Comparison of ENCODE assay signal across 27 mouse cellular contexts in genomic region chr14:97068313-97068712, GRCm38 (mm10).
"Had no signal": no experiment of that assay in that cellular context is flagged by ENCODE, and none has a peak within 500 bp of the region (broad histone marks: within the 10 kb centered on the region; RNA-seq: fewer than 3 reads in every experiment).

No protein-coding gene starts in this region.

- ATAC-seq: hindbrain, embryonic 16.5 days; inflammation-experienced regulatory T-cells, adult 6 months; intestine, embryonic 15.5 days; intestine, postnatal 0 days; liver, embryonic 12.5 days had no signal

- H3K4me1 ChIP-seq: heart, embryonic 10.5 days; heart, embryonic 12.5 days; hindbrain, embryonic 10.5 days; hindbrain, embryonic 12.5 days; intestine, embryonic 15.5 days; limb, embryonic 13.5 days; limb, embryonic 15.5 days; liver, embryonic 12.5 days had no signal

- H3K4me3 ChIP-seq: gastrocnemius, adult 2 months; heart, embryonic 10.5 days; heart, embryonic 12.5 days; hindbrain, embryonic 10.5 days; hindbrain, embryonic 12.5 days; intestine, embryonic 15.5 days; layer of hippocampus, adult 2 months; limb, embryonic 13.5 days; limb, embryonic 15.5 days; liver, embryonic 12.5 days had no signal

- DNase-seq: gastrocnemius, adult 2 months; gastrocnemius, postnatal 10 days; gastrocnemius, postnatal 25 days; heart, adult 18-20 months; heart, postnatal 10 days; heart, postnatal 4 days; kidney, adult 18-20 months; kidney, adult 8-10 months; kidney, postnatal 10 days; kidney, postnatal 25 days; kidney, postnatal 4 days; layer of hippocampus, postnatal 36 days; left cerebral cortex, postnatal 4 days had no signal

- H3K9ac ChIP-seq: heart, embryonic 12.5 days; hindbrain, embryonic 12.5 days; hindbrain, embryonic 14.5 days; intestine, embryonic 15.5 days; limb, embryonic 13.5 days; limb, embryonic 15.5 days; liver, embryonic 12.5 days; liver, embryonic 14.5 days had no signal

- H3K27me3 ChIP-seq: heart, embryonic 12.5 days; hindbrain, embryonic 12.5 days; intestine, embryonic 15.5 days; limb, embryonic 13.5 days; limb, embryonic 15.5 days; liver, embryonic 12.5 days had no signal

- H3K9me3 ChIP-seq: heart, embryonic 10.5 days; heart, embryonic 12.5 days; hindbrain, embryonic 10.5 days; hindbrain, embryonic 12.5 days; intestine, embryonic 15.5 days; limb, embryonic 13.5 days; limb, embryonic 15.5 days; liver, embryonic 12.5 days had no signal

- H3K27ac ChIP-seq: gastrocnemius, adult 2 months; heart, embryonic 10.5 days; hindbrain, embryonic 10.5 days; hindbrain, embryonic 12.5 days; hindbrain, embryonic 14.5 days; intestine, embryonic 15.5 days; layer of hippocampus, adult 2 months; limb, embryonic 13.5 days; limb, embryonic 15.5 days; liver, embryonic 12.5 days; liver, embryonic 14.5 days had no signal

- H3K4me2 ChIP-seq: heart, embryonic 12.5 days; hindbrain, embryonic 12.5 days; hindbrain, embryonic 14.5 days; intestine, embryonic 15.5 days; limb, embryonic 13.5 days; limb, embryonic 15.5 days; liver, embryonic 12.5 days had no signal

- H3K36me3 ChIP-seq: heart, embryonic 10.5 days; heart, embryonic 12.5 days; hindbrain, embryonic 10.5 days; hindbrain, embryonic 12.5 days; intestine, embryonic 15.5 days; limb, embryonic 13.5 days; limb, embryonic 15.5 days; liver, embryonic 12.5 days had no signal
